Mouse (Mus musculus): ENCODE results near the gene Pan3. TPM values are rescaled to one million over a fixed set of nuclear protein-coding genes. Genes with fewer than 3 reads are reported as not detected.

Pan3 gene
- total and polyA plus RNA-seq, 2 experiments from 2014 or later = 38.9 to 61.4 TPM

DNA sequence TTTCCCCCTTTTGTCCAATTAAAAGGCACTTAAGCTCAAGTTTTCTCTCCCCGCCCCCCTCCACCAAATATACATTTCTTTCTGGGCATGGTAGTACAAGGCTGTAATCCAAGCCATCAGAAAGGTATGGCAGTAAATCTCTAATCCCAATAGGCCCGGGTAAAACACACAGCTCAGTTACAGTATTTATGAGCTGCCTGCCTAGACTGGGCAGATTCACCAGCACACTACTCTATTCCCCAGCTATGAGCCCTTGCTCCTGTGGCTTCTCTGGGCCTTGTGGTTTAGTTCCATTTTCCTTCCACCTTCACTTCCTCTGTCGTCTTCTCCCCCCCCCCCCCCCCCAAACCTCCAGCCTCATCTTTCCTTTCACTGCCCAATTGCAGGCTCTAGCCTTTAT is 67.8 kb downstream of the Pan3 start:
- H3K4me1 ChIP-seq (ENCODE audit: insufficient read depth, low read length) = no peaks in the 10 kb centered on the region
- WGBS = 81% methylated on average over 3 of the region's 3 CpGs
- no peak for DNase-seq (ENCODE audit: low spot score)

GRCm38 (mm10) chr5:147501456-147501998 is 71.6 kb downstream of the Pan3 start:
- ATAC-seq (ENCODE audit: low FRiP score) = no peak
- H3K4me1 ChIP-seq (ENCODE audit: insufficient read depth, low read length) = no peaks in the 10 kb centered on the region
- H3K4me3 ChIP-seq (ENCODE audit: low read depth, low read length) = no peak overlapping the region
- H3K36me3 ChIP-seq (ENCODE audit: insufficient read depth, low read length) = no peaks in the 10 kb centered on the region
- no peak overlapping the region for H3K4me2 ChIP-seq (ENCODE audit: low read depth, low read length, poor library complexity, severe bottlenecking)
- 80% methylated on average over 2 of the region's 2 CpGs for WGBS
- no peak for TF ChIP-seq CTCF (IDR thresholded peaks at IDR 0.05)
- no peak overlapping the region; the same call in 1 of the 2 replicates for H3K27ac ChIP-seq (ENCODE audit: low read depth, low read length)
- no peak for DNase-seq (ENCODE audit: low spot score)
- no peak overlapping the region for H3K9ac ChIP-seq (replicated peaks; ENCODE audit: low read length, poor library complexity, severe bottlenecking)
- no peaks in the 10 kb centered on the region for H3K9me3 ChIP-seq (ENCODE audit: low read length)
- H3K27me3 ChIP-seq (ENCODE audit: insufficient read depth, low read length) = no peaks in the 10 kb centered on the region

More for the DNA sequence above, 67.8 kb downstream of the Pan3 start:
- Histone ChIP-seq H3K27me3 (ENCODE audit: insufficient read depth, low read length) (no peaks in the 10 kb centered on the region), H3K4me3 (ENCODE audit: low read depth, low read length) (no peak overlapping the region), H3K9ac (replicated peaks; ENCODE audit: low read length, poor library complexity, severe bottlenecking) (no peak overlapping the region), H3K9me3 (ENCODE audit: low read length) (no peaks in the 10 kb centered on the region), H3K36me3 (ENCODE audit: insufficient read depth, low read length) (no peaks in the 10 kb centered on the region), H3K4me2 (ENCODE audit: low read depth, low read length, poor library complexity, severe bottlenecking) (no peak overlapping the region), H3K27ac (ENCODE audit: low read depth, low read length) (no peak overlapping the region)
- no peak for ATAC-seq (ENCODE audit: low FRiP score)
- TF ChIP-seq CTCF (IDR thresholded peaks at IDR 0.05) = no peak

DNA sequence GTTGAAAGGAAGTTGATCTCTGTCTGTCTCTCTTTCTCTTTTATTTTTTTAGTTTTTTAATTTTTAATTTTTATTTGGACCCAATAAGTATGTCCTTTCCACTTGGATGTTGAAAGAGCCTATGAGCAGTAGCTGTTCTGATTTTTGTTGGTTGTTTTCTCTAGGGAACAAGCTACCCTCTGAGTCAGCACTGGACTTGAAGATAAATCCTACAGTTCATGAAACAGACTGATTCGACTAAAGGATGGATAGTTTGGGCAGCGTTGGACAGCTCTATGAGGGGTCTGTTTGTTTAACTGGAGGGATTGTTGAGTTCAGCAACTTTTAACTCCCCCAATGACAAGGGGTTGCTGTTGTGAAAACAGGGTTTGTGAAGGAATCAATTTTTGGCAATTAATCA is 73.0 kb downstream of the Pan3 start:
- WGBS = 77% methylated on average over 2 of the region's 2 CpGs
- TF ChIP-seq CTCF (IDR thresholded peaks at IDR 0.05) = no peak
- no peaks in the 10 kb centered on the region for H3K36me3 ChIP-seq (ENCODE audit: insufficient read depth, low read length)
- no peak overlapping the region for H3K4me2 ChIP-seq (ENCODE audit: low read depth, low read length, poor library complexity, severe bottlenecking)
- H3K9ac ChIP-seq (replicated peaks; ENCODE audit: low read length, poor library complexity, severe bottlenecking) = no peak overlapping the region
- H3K4me3 ChIP-seq (ENCODE audit: low read depth, low read length) = no peak overlapping the region
- DNase-seq (ENCODE audit: low spot score) = no peak
- ATAC-seq (ENCODE audit: low FRiP score) = no peak
- H3K27ac ChIP-seq (ENCODE audit: low read depth, low read length) = no peak overlapping the region
- H3K9me3 ChIP-seq (ENCODE audit: low read length) = no peaks in the 10 kb centered on the region
- H3K27me3 ChIP-seq (ENCODE audit: insufficient read depth, low read length) = no peaks in the 10 kb centered on the region
- no peaks in the 10 kb centered on the region for H3K4me1 ChIP-seq (ENCODE audit: insufficient read depth, low read length)

DNA sequence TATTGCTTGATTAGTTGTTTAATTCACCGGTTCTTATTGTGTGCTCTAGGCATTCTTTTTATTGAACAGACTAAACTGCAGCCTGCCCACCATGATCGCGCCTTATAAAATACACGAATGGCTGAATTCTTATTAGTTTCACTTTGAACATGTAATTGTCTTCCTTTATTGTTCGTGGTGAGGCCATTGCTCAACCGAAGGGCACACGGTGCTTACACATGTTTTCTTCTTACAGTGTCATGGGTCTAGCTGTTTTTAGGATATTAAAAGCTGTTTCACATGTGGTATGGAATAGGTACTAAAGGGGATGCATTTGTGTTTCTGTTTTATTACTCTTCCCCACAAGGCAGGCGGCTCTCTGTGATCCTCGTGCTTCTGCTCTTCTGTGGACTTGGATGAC is 81.4 kb downstream of the Pan3 start:
- 85% methylated on average over 9 of the region's 9 CpGs for WGBS
- DNase-seq (ENCODE audit: low spot score) (no peak), ATAC-seq (ENCODE audit: low FRiP score) (no peak)
- H3K4me3 ChIP-seq (ENCODE audit: low read depth, low read length) = no peak overlapping the region
- no peak overlapping the region for H3K4me2 ChIP-seq (ENCODE audit: low read depth, low read length, poor library complexity, severe bottlenecking)
- TF ChIP-seq CTCF (IDR thresholded peaks at IDR 0.05) = no peak
- H3K9ac ChIP-seq (replicated peaks; ENCODE audit: low read length, poor library complexity, severe bottlenecking) = no peak overlapping the region
- no peak overlapping the region for H3K27ac ChIP-seq (ENCODE audit: low read depth, low read length)
- no peaks in the 10 kb centered on the region for H3K9me3 ChIP-seq (ENCODE audit: low read length)
- H3K4me1 ChIP-seq (ENCODE audit: insufficient read depth, low read length) = no peaks in the 10 kb centered on the region
- H3K36me3 ChIP-seq (ENCODE audit: insufficient read depth, low read length) = no peaks in the 10 kb centered on the region
- H3K27me3 ChIP-seq (ENCODE audit: insufficient read depth, low read length) = no peaks in the 10 kb centered on the region

DNA sequence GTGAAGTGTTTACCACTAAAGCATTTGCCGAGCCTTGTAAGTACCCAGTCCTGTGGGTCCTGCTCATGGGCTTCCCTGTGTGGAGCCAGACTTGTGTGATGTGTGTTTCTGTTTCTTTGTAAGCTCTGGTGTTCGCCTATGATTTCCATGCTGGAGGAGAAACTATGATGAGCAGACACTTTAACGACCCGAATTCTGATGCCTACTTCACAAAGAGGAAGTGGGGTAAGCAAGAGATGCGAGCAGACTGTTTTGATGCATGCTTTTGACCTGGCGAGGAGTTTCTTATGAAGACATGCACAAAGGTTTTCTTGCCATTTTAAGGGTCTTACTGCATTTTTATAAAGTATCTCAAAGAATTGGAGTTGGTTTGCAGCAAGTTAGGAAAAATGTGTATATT is 97.0 kb downstream of the Pan3 start:
- ATAC-seq (ENCODE audit: low FRiP score) = no peak

DNA sequence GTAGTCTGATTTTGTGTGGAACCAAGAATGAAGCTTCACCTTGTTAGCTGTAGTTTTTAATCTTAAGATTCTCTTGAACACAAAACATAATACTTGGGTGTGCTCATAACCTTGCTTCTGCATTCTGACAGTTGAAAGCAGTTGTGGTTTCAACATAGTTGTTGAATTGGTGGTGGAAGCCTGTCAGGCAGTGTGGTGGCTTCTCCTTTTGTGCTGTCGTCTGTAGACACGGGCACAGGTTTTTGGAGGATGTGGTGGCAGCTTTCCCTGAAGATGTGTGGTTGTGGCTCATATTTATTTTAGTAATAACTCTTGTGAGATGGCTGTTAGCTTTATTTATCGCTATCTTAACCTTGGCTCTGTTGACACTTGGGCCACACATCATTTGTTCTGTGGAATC is 97.8 kb downstream of the Pan3 start:
- no peak overlapping the region for H3K27ac ChIP-seq (ENCODE audit: low read depth, low read length)
- H3K36me3 ChIP-seq (ENCODE audit: insufficient read depth, low read length) = peaks cover 5% of the 10 kb centered on the region; the same call in 1 of the 2 replicates
- ATAC-seq (ENCODE audit: low FRiP score) (no peak), DNase-seq (ENCODE audit: low spot score) (no peak)
- TF ChIP-seq CTCF (IDR thresholded peaks at IDR 0.05) = no peak
- no peak overlapping the region for H3K4me2 ChIP-seq (ENCODE audit: low read depth, low read length, poor library complexity, severe bottlenecking)
- WGBS = 91% methylated on average over 3 of the region's 3 CpGs
- H3K4me3 ChIP-seq (ENCODE audit: low read depth, low read length) = no peak overlapping the region
- no peaks in the 10 kb centered on the region for H3K27me3 ChIP-seq (ENCODE audit: insufficient read depth, low read length)
- no peaks in the 10 kb centered on the region for H3K9me3 ChIP-seq (ENCODE audit: low read length)
- H3K9ac ChIP-seq (replicated peaks; ENCODE audit: low read length, poor library complexity, severe bottlenecking) = no peak overlapping the region
- H3K4me1 ChIP-seq (ENCODE audit: insufficient read depth, low read length) = no peaks in the 10 kb centered on the region

More for the DNA sequence above, 97.0 kb downstream of the Pan3 start:
- no peak overlapping the region for H3K4me2 ChIP-seq (ENCODE audit: low read depth, low read length, poor library complexity, severe bottlenecking)
- DNase-seq (ENCODE audit: low spot score) = no peak
- H3K4me1 ChIP-seq (ENCODE audit: insufficient read depth, low read length) = no peaks in the 10 kb centered on the region
- TF ChIP-seq CTCF (IDR thresholded peaks at IDR 0.05) = no peak
- H3K27me3 ChIP-seq (ENCODE audit: insufficient read depth, low read length) = no peaks in the 10 kb centered on the region
- H3K9ac ChIP-seq (replicated peaks; ENCODE audit: low read length, poor library complexity, severe bottlenecking) = no peak overlapping the region
- no peak overlapping the region for H3K27ac ChIP-seq (ENCODE audit: low read depth, low read length)
- 92% methylated on average over 6 of the region's 6 CpGs for whole genome bisulfite sequencing
- H3K9me3 ChIP-seq (ENCODE audit: low read length) = no peaks in the 10 kb centered on the region
- H3K4me3 ChIP-seq (ENCODE audit: low read depth, low read length) = no peak overlapping the region
- H3K36me3 ChIP-seq (ENCODE audit: insufficient read depth, low read length) = peaks cover 5% of the 10 kb centered on the region; the same call in 1 of the 2 replicates

All from midbrain, postnatal 0 days (tissue).